Mouse (Mus musculus) neural tube, embryonic 13.5 days (tissue): ENCODE measurements around the gene Mblac2. TPM values are rescaled to one million over a fixed set of nuclear protein-coding genes. Genes with fewer than 3 reads are reported as not detected.

Experiments used
- ATAC-seq: fragments of 200-750 bp; cut with Nextera tagmentation; 2 replicates; pipeline ENCODE4 v1.8.0; 2017; ENCODE audit warnings: low read depth, mild to moderate bottlenecking, moderate TSS enrichment, moderate library complexity
- H3K27ac ChIP-seq: fragments of 300-500 bp; sonication (generic); replicated peaks from 2 replicates; pipeline ENCODE4 v1.5.1; 2015; ENCODE audit warnings: moderate library complexity, mild to moderate bottlenecking, inconsistent platforms
- H3K27me3 ChIP-seq: fragments of 300-500 bp; sonication (generic); 2 replicates; pipeline ENCODE4 v1.6.1; 2015; ENCODE audit warnings: mild to moderate bottlenecking, inconsistent platforms
- H3K36me3 ChIP-seq: fragments of 300-500 bp; sonication (generic); 2 replicates; pipeline ENCODE4 v1.6.1; 2015; ENCODE audit warnings: mild to moderate bottlenecking, inconsistent platforms
- H3K4me1 ChIP-seq: fragments of 300-500 bp; sonication (generic); replicated peaks from 2 replicates; pipeline ENCODE4 v1.6.1; 2015; ENCODE audit warnings: inconsistent platforms
- H3K4me2 ChIP-seq: fragments of 300-500 bp; sonication (generic); 2 replicates; pipeline ENCODE4 v1.6.1; 2015; ENCODE audit warnings: inconsistent platforms, mild to moderate bottlenecking, moderate library complexity
- H3K4me3 ChIP-seq: fragments of 300-500 bp; sonication (generic); 2 replicates; pipeline ENCODE4 v1.5.1; 2015; ENCODE audit warnings: mild to moderate bottlenecking, inconsistent platforms
- H3K9ac ChIP-seq: fragments of 300-500 bp; sonication (generic); 2 replicates; pipeline ENCODE4 v1.6.1; 2015; ENCODE audit warnings: moderate library complexity, mild to moderate bottlenecking, inconsistent platforms
- H3K9me3 ChIP-seq: fragments of 300-500 bp; sonication (generic); 2 replicates; pipeline ENCODE4 v1.6.1; 2016; ENCODE audit warnings: inconsistent platforms
- WGBS: fragments of 180-500 bp; shearing (Covaris S2); methylation state at CpG from one replicate; pipeline ENCODE4 v1.1.7; 2015; 5-methylcytosine and 5-hydroxymethylcytosine counted together
- polyA plus RNA-seq: library from polyadenylated mRNA; unstranded; fragments of >200 nt; fragmentation: Nextera tagmentation; extraction: Ambion mirVana; gene quantifications from 2 replicates; pipeline ENCODE4 v1.2.1, GENCODE M21; 2015

Mblac2 gene
- polyA plus RNA-seq: 34.5 and 34.8 TPM in 2 replicates

DNA sequence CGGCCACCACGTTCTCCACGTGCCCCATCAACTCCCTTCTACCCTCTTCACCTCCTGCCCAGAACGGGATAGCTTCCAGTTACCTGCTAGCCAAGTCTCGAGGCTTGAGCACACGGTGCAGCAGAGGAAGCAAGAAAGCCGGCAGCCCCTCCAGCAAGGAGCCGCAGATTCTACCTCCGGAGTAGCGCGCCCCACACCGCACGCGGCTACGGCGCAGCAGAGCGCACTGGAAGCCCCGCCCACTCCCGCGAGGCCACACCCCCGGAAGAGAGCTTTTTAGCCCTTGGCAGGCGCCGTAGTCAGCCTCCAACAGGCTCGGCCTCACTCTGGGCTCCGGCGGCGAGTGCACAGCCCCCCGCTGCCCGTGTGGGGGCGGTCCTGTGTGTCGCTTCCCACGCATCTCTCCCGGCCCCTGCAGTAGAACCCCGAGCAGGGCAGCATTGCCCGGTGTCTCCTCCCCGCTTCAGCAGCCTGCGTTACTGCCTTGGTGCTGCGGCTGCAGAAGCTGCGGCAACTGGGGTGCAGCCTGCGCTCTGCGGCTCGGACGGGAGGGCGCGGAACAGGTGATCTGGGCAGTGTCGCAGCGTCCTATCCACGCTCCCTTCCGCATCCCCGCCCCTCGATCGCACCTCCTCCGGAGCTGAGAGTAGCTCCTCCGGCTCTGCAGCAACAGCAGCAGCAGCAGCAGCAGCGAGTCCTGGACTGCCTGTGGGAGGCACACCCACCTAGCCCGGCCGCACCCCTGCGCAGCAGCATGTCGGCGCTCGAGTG lies at the start of gene Mblac2, which contains the start of gene Polr3g:
Gene Mblac2, plus strand, starts transcription at position 567 of the 771 bp plus-strand sequence.
Gene Polr3g, minus strand, starts transcription at position 239 of the 771 bp plus-strand sequence.
- H3K27me3 ChIP-seq: no peaks in the 10 kb centered on the region
- 0% methylated on average over 61 of the region's 61 CpGs for WGBS
- peak within 1 kb of the TSS; percentile 81 for H3K9ac ChIP-seq
- H3K4me3 ChIP-seq: peak within 1 kb of the TSS; percentile 82
- H3K4me2 ChIP-seq: peak within 1 kb of the TSS; percentile 94
- H3K27ac ChIP-seq: peak within 1 kb of the TSS; percentile 92
- H3K36me3 ChIP-seq: no peaks in the 10 kb centered on the region
- H3K4me1 ChIP-seq: peaks cover 22% of the 10 kb centered on the region
- H3K9me3 ChIP-seq: no peaks in the 10 kb centered on the region
- ATAC-seq: peak; percentile 97

DNA sequence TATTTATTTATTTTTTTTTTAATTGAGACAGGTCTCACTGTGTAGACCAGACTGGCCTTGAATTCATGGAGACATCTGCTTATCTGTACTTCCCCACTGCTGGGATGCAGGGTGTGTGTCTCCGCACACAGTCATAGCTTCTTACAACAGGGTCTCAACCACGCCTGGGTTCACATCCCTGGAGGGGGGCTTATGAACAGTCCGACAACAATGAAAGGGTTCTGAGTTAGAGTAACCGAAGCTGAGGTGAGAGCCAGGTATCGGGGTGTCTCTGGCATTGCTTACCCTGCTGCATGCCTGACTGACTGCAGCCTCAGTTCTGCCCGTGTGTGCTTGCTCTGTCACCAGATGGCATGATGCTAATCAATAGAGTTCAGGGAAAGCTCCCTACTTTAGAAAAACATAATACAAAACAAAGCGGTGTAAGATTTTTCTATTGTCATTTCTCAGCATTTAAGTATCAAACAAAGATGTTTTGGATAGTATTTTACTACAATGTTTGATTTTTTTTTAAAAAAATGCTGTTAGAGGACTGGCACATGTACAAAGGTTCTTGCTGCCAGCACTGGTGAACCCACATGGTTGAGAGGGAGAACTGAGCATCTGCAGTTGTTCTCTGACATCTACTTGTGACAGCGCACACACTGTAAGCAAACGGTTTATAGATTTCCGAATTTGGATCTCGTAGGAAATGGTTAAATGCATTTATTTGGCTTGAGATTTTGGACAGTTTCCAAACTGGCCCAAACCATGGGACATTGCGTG lies 47.4 kb upstream of the Mblac2 start:
- WGBS: 87% methylated on average over 12 of the region's 12 CpGs
- Histone ChIP-seq H3K27me3 (no peaks in the 10 kb centered on the region), H3K4me3 (no peak overlapping the region), H3K36me3 (peaks cover 43% of the 10 kb centered on the region), H3K9me3 (no peaks in the 10 kb centered on the region), H3K4me1 (peaks cover 6% of the 10 kb centered on the region), H3K4me2 (no peak overlapping the region), H3K27ac (no peak overlapping the region), H3K9ac (no peak overlapping the region)
- ATAC-seq: no peak

DNA sequence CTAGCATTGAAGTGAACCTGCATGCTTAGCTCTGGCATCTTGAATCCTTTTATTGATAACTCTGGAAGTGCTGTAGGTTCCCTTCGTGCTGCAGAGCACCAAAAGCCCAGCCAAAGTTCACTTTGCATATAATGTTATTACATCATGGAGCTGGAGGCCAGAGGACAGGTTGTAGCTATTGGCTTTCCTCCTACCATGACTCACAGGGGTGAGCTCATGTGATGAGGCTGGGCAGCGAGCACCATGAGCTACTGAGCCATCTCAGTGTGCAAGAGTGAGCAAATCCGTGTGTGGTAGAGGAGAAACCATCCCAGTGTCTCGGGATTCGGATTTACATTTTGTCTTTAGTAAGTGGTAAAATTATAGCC lies 46.8 kb upstream of the Mblac2 start:
- WGBS: 85% methylated on average over 5 of the region's 5 CpGs
- Histone ChIP-seq H3K9ac (no peak overlapping the region), H3K4me1 (peaks cover under 1% of the 10 kb centered on the region; the same call in 1 of the 2 replicates), H3K27ac (no peak overlapping the region), H3K4me2 (no peak overlapping the region), H3K27me3 (no peaks in the 10 kb centered on the region), H3K4me3 (no peak overlapping the region), H3K9me3 (no peaks in the 10 kb centered on the region), H3K36me3 (peaks cover 49% of the 10 kb centered on the region)
- ATAC-seq: no peak

DNA sequence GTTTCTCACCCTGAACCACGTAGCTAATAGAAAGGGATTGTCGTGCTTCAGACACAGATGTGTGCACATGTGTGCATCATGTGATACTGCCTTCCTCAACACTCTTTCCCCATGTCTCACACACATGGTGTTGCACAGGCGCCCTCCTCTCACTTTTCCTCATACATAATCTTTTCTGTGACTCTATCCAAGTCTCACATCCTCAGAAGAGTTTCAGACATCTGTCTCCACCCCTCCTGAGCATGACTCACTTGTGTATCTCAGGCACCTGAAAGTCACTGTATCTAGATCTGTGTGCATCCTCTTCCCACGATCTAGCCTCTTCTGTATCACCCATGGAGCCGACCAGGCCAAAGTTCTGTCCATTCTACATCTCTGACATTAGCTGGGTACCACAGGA lies 43.4 kb upstream of the Mblac2 start:
- H3K4me3 ChIP-seq: no peak overlapping the region
- H3K27me3 ChIP-seq: no peaks in the 10 kb centered on the region
- ATAC-seq: no peak
- H3K27ac ChIP-seq: no peak overlapping the region
- H3K36me3 ChIP-seq: peaks cover 57% of the 10 kb centered on the region
- 89% methylated on average over 5 of the region's 5 CpGs for WGBS
- H3K4me2 ChIP-seq: no peak overlapping the region
- H3K9ac ChIP-seq: no peak overlapping the region
- no peaks in the 10 kb centered on the region for H3K4me1 ChIP-seq
- no peaks in the 10 kb centered on the region for H3K9me3 ChIP-seq

DNA sequence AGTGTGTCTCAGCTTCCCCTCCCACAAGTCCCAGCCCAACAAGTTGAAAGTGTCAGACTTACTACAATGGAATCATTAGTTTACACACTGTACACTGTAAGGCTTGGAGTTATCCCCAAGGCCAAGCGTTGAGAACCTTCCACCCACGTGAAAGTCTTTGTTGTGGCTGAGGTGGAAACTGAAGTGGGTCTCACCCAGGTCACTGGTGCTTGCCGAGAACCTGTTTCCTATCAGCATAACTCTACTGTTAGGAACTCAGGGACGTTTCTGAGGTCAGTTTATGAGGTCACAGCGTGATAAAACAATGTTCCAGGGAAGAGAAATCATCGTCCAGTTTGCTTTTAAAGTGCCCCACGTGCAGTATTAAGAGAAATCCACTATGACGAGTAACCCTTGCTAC lies 35.8 kb upstream of the Mblac2 start:
- Histone ChIP-seq H3K9ac (no peak overlapping the region), H3K4me2 (no peak overlapping the region), H3K4me3 (no peak overlapping the region), H3K36me3 (peaks cover 34% of the 10 kb centered on the region), H3K9me3 (no peaks in the 10 kb centered on the region), H3K27ac (no peak overlapping the region), H3K4me1 (no peaks in the 10 kb centered on the region), H3K27me3 (no peaks in the 10 kb centered on the region)
- WGBS: 87% methylated on average over 8 of the region's 8 CpGs
- no peak for ATAC-seq

DNA sequence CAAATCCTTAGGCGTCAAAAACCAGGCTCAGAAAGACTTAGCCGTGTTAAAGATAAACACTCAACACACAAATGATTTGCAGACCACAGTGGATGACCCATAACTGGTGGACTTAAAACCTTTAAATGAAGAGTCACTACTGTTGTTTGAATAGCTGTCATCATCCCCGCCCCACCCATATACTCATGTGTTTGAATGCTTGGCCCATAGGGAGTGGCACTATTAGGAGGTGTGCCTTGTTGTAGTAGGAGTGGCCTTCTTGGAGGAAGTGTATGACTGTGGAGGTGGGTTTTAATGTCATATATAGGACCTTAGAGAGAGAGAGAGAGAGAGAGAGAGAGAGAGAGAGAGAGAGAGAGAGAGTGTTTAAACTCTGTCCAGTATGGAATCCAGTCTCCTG lies 28.0 kb upstream of the Mblac2 start:
- H3K27ac ChIP-seq: no peak overlapping the region

DNA sequence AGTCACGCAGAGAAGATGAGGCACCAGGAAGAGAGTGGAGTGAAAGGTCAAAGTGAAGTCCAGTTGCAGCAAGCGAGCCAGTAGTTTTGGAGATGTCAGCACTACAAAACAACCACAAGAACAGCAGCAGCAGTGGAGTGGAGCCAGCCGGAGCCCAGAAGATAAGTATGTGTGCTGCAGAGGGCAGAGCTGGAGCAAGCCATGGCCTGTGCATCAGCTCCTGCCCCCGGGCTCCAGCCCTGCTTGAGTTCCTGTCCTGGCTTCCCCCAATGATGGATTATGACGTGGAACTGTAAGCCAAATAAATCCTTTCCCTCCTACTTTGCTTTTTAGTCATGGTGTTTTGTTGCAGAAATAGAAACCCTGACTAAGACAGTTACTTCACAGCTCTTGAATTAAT lies 26.9 kb upstream of the Mblac2 start:
- Histone ChIP-seq H3K9me3 (no peaks in the 10 kb centered on the region), H3K27ac (no peak overlapping the region), H3K9ac (no peak overlapping the region), H3K27me3 (no peaks in the 10 kb centered on the region), H3K36me3 (no peaks in the 10 kb centered on the region), H3K4me2 (no peak overlapping the region), H3K4me1 (no peaks in the 10 kb centered on the region), H3K4me3 (no peak overlapping the region)
- no peak for ATAC-seq
- 92% methylated on average over 5 of the region's 5 CpGs for WGBS

More for the DNA sequence above, 28.0 kb upstream of the Mblac2 start:
- no peak overlapping the region for H3K4me3 ChIP-seq
- H3K27me3 ChIP-seq: no peaks in the 10 kb centered on the region
- H3K9me3 ChIP-seq: no peaks in the 10 kb centered on the region
- ATAC-seq: no peak
- no peaks in the 10 kb centered on the region for H3K36me3 ChIP-seq
- no peaks in the 10 kb centered on the region for H3K4me1 ChIP-seq
- no peak overlapping the region for H3K4me2 ChIP-seq
- no peak overlapping the region for H3K9ac ChIP-seq
- WGBS: 90% methylated on average over 3 of the region's 3 CpGs

DNA sequence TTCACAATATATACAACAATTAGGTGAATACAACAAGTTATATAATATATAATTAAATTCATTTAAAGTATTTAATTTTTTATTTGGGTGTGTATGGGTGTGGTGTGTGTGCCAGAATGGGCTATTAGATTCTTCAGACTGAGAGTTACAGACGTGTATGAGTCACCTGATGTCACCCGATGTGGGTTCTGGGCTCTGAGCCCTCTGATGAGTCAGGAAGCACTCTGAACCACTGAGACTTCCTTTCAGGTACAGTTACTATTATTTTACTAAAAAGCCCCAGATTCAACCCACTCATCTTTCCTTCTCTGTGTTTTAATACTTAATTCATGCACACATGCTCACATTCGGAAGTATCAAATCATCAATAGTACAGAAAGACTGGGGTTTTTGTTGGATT lies 26.3 kb upstream of the Mblac2 start:
- Histone ChIP-seq H3K4me3 (no peak overlapping the region), H3K27me3 (no peaks in the 10 kb centered on the region), H3K27ac (no peak overlapping the region), H3K9me3 (no peaks in the 10 kb centered on the region), H3K36me3 (no peaks in the 10 kb centered on the region), H3K4me2 (no peak overlapping the region), H3K9ac (no peak overlapping the region), H3K4me1 (no peaks in the 10 kb centered on the region)
- 93% methylated on average over 3 of the region's 3 CpGs for WGBS
- ATAC-seq: no peak

DNA sequence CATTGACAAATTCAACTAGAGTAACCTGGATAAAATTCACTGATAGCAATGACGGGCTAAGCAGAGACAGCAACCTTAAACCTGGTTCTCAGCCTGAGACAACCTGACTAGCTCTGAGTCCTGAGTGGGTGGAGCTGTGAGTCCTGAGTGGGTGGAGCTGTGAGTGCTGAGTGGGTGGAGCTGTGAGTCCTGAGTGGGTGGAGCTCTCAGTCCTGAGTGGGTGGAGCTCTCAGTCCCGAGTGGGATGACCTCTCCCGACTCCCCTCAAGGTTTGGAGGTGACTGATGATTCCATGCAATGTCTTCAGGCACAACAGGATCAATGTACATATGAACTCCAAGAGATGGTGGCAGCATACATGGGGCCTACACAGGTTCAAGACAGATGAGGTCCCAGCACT lies 21.6 kb upstream of the Mblac2 start:
- H3K36me3 ChIP-seq: no peaks in the 10 kb centered on the region

DNA sequence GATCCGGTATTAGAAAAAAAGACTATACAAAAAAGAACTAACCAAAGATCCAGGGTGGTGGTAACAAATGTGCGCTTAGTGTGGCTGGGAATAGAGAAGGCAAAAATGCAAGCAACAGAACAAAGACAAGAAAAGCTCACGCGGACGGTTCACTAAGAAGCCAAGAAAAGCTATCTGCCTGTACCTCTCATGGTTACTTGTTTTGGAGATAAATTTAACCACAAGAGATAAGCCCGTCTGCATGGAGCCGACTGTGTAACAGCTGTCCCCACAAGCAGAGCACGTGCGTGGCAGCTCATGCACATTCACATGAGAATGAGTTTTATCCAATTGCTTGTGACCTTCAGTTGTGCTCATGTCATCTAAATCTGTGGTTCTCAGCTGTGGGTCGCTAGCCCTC lies 20.7 kb upstream of the Mblac2 start:
- Histone ChIP-seq H3K4me1 (no peaks in the 10 kb centered on the region), H3K27ac (no peak overlapping the region), H3K9ac (no peak overlapping the region), H3K9me3 (no peaks in the 10 kb centered on the region), H3K4me2 (no peak overlapping the region), H3K4me3 (no peak overlapping the region), H3K27me3 (no peaks in the 10 kb centered on the region), H3K36me3 (no peaks in the 10 kb centered on the region)
- no peak for ATAC-seq
- 87% methylated on average over 10 of the region's 10 CpGs for WGBS

More for the DNA sequence above, 21.6 kb upstream of the Mblac2 start:
- no peaks in the 10 kb centered on the region for H3K9me3 ChIP-seq
- no peak overlapping the region for H3K4me3 ChIP-seq
- H3K9ac ChIP-seq: no peak overlapping the region
- no peak overlapping the region for H3K27ac ChIP-seq
- H3K27me3 ChIP-seq: no peaks in the 10 kb centered on the region
- WGBS: 90% methylated on average over 3 of the region's 3 CpGs
- H3K4me2 ChIP-seq: no peak overlapping the region
- H3K4me1 ChIP-seq: no peaks in the 10 kb centered on the region
- no peak for ATAC-seq

DNA sequence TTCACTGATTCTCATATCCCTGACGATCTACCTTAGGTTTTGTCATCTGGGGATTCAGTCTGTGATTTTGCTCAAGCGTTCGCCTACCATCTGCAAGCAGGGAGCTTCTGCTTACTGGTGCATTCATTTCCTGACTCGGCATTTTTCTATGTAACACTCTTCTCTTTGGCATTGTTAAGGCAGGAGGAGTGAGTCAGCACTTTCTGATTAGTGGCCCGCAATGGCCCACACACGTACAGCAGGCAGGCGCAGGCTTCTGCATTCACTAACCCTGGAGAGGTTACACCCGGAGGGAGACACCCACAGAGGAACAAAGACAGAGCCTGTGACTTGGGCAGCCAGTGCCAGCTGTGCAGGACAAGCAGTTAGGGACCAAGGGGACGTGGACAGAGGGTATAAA lies 19.5 kb upstream of the Mblac2 start:
- H3K27ac ChIP-seq: no peak overlapping the region

DNA sequence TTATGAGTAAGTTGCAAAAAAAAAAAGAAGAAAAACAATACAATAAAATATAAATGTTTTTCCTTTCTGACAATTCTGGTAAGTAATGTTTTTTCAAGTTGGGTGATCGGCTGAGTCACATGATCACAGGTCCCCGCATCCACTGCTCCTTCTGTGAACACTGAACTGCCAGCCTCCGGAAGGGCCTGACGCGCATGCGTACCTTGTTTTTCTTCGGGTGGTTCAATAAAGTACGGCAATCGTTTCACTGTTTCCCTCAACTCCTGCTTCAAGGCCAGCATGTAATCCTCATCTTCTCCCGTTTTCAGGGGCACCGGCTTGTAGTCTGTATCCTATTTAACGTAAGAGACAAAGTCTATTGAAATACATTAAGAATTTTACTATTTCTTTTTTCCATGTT lies 16.7 kb upstream of the Mblac2 start:
- H3K4me3 ChIP-seq: no peak overlapping the region
- H3K4me1 ChIP-seq: no peaks in the 10 kb centered on the region
- H3K9me3 ChIP-seq: no peaks in the 10 kb centered on the region
- H3K27ac ChIP-seq: no peak overlapping the region
- WGBS: 91% methylated on average over 12 of the region's 12 CpGs
- no peak for ATAC-seq
- H3K9ac ChIP-seq: no peak overlapping the region
- 0 out of 2 replicates have a peak, but pooled peaks cover 2% of the 10 kb centered on the region for H3K36me3 ChIP-seq
- no peak overlapping the region for H3K4me2 ChIP-seq
- H3K27me3 ChIP-seq: no peaks in the 10 kb centered on the region

More for the DNA sequence above, 19.5 kb upstream of the Mblac2 start:
- WGBS: 53% methylated on average over 9 of the region's 9 CpGs
- Histone ChIP-seq H3K36me3 (no peaks in the 10 kb centered on the region), H3K4me2 (no peak overlapping the region), H3K27me3 (no peaks in the 10 kb centered on the region), H3K9ac (no peak overlapping the region), H3K4me3 (no peak overlapping the region), H3K9me3 (no peaks in the 10 kb centered on the region), H3K4me1 (no peaks in the 10 kb centered on the region)
- ATAC-seq: peak; percentile 71
